Mouse (Mus musculus) forebrain, embryonic 16.5 days (tissue): Measurements from ENCODE around the gene Ceacam20. TPM values are rescaled to one million over a fixed set of nuclear protein-coding genes. Genes with fewer than 3 reads are reported as not detected.
"Not testable (repeated sequence)": the region's sequence is repeated elsewhere in the genome, so short reads cannot be mapped to it uniquely, and the experiment has no call there.

Source experiments
- ATAC-seq: fragments of 200-750 bp; cut with Nextera tagmentation; 2 replicates; pipeline ENCODE4 v1.8.0; 2017; ENCODE audit warnings: mild to moderate bottlenecking, moderate library complexity
- H3K27ac ChIP-seq: fragments of 300-500 bp; sonication (generic); 2 replicates; pipeline ENCODE4 v1.5.1; 2014; ENCODE audit warnings: low read length, control low read depth
- H3K27me3 ChIP-seq: fragments of 300-500 bp; sonication (generic); replicated peaks from 2 replicates; pipeline ENCODE4 v1.6.1; 2014; ENCODE audit warnings: low read length; ENCODE audit not compliant: control insufficient read depth, insufficient read depth
- H3K36me3 ChIP-seq: fragments of 300-500 bp; sonication (generic); 2 replicates; pipeline ENCODE4 v1.6.1; 2014; ENCODE audit not compliant: control insufficient read depth, insufficient read depth
- H3K4me1 ChIP-seq: fragments of 300-500 bp; sonication (generic); replicated peaks from 2 replicates; pipeline ENCODE4 v1.6.1; 2014; ENCODE audit warnings: low read length; ENCODE audit not compliant: control insufficient read depth, insufficient read depth
- H3K4me2 ChIP-seq: fragments of 300-500 bp; sonication (generic); 2 replicates; pipeline ENCODE4 v1.6.1; 2014; ENCODE audit warnings: mild to moderate bottlenecking, low read length, control low read depth
- H3K4me3 ChIP-seq: fragments of 300-500 bp; sonication (generic); replicated peaks from 2 replicates; pipeline ENCODE4 v1.5.1; 2014; ENCODE audit warnings: mild to moderate bottlenecking, low read length, control low read depth
- H3K9ac ChIP-seq: fragments of 300-500 bp; sonication (generic); replicated peaks from 2 replicates; pipeline ENCODE4 v1.6.1; 2014; ENCODE audit warnings: low read depth, low read length, control low read depth
- H3K9me3 ChIP-seq: fragments of 300-500 bp; sonication (generic); 2 replicates; pipeline ENCODE4 v1.6.1; 2016; ENCODE audit warnings: low read length; ENCODE audit not compliant: control insufficient read depth
- WGBS: fragments of 180-500 bp; shearing (Covaris S2); extraction: QIAGEN DNeasy Blood & Tissue Kit; methylation state at CpG from one replicate; pipeline ENCODE4 v1.1.7; 2014; 5-methylcytosine and 5-hydroxymethylcytosine counted together
- polyA plus RNA-seq: library from polyadenylated mRNA; unstranded; fragments of >200 nt; fragmentation: Nextera tagmentation; extraction: Ambion mirVana; gene quantifications from 2 replicates; pipeline ENCODE4 v1.2.1, GENCODE M21; 2015

The Ceacam20 gene
- polyA plus RNA-seq, 1 experiment from 2014 or later: not detected

DNA sequence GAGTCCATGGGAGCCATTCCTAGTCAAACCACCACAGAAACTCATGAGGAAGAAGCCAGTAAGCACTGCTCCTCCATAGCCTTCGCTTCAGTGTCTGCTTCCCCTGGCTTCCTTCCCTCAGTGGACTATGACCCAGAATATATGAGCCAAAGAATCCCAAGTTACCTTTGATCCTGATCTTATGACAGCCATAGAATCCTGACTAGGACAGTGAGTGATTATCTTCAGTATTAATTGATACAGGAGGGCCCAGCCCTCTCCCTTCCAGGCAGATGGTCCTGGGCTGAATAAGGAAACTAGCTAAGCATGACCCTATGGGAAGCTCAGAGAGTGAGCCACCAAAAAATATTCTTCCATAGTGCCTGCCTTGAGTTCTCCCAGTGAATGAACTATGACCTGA lies 2.8 kb upstream of the Ceacam20 start:
- 60% methylated on average over 1 of the region's 1 CpGs for WGBS

DNA sequence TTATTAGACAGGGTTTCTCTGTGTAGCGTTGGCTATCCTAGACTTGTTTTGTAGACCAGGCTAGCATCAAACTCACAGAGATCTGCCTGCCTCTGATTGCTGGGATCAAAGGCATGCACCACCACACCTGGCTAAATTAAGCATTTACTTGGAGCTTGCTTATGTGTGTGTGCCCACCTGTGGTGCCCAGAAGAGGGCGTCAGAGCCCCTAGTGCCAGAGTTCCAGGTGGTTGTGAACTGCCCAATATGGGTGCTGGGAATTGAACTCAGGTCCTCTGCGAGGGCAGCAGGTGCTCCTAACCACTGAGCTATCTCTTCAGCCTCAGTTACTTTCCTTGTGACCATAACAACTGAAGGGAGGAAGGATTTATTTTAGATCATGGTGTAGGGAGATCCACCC lies 3.9 kb downstream of the Ceacam20 start:
- Histone ChIP-seq H3K27me3 (no peaks in the 10 kb centered on the region), H3K4me3 (no peak overlapping the region), H3K9me3 (no peaks in the 10 kb centered on the region; the same call in 1 of the 2 replicates), H3K36me3 (no peaks in the 10 kb centered on the region), H3K27ac (no peak overlapping the region), H3K4me2 (no peak overlapping the region), H3K4me1 (no peaks in the 10 kb centered on the region), H3K9ac (no peak overlapping the region)
- 76% methylated on average over 3 of the region's 3 CpGs for WGBS
- no peak for ATAC-seq

More for the DNA sequence above, 2.8 kb upstream of the Ceacam20 start:
- no peak for ATAC-seq
- Histone ChIP-seq H3K9me3 (no peaks in the 10 kb centered on the region), H3K4me1 (no peaks in the 10 kb centered on the region), H3K27me3 (no peaks in the 10 kb centered on the region), H3K36me3 (no peaks in the 10 kb centered on the region), H3K4me3 (no peak overlapping the region), H3K27ac (no peak overlapping the region), H3K9ac (no peak overlapping the region), H3K4me2 (no peak overlapping the region)

DNA sequence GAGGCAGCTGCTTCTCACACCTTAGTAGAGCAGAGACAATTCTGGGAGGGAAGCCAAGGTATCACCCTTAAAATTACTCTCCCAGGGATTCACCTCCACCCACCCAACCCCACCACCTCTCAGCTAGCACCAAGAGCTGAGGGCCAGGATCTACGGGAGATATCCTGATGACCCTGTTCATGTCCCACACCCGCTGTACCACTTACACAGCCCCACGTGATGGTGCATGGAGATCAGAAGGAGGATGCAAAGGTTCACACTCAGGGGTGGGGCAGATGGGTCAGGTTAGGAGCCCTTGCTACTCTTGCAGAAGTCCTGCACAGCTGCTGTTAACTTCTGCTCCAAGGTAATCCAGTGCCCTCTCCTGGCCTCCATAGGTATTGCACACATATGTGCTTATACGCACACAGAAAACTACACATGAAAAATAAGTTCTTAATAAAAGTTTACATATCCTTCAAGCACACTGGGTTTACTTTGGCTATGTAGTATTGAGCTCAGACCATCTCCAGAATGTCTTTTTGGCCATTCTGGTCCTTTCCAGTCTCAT lies 4.4 kb downstream of the Ceacam20 start:
- no peaks in the 10 kb centered on the region for H3K36me3 ChIP-seq
- WGBS: 91% methylated on average over 4 of the region's 4 CpGs
- no peaks in the 10 kb centered on the region for H3K4me1 ChIP-seq
- H3K4me2 ChIP-seq: no peak overlapping the region
- no peaks in the 10 kb centered on the region for H3K27me3 ChIP-seq
- H3K9me3 ChIP-seq: no peaks in the 10 kb centered on the region; the same call in 1 of the 2 replicates
- no peak overlapping the region for H3K9ac ChIP-seq
- no peak for ATAC-seq
- H3K4me3 ChIP-seq: no peak overlapping the region
- H3K27ac ChIP-seq: no peak overlapping the region

DNA sequence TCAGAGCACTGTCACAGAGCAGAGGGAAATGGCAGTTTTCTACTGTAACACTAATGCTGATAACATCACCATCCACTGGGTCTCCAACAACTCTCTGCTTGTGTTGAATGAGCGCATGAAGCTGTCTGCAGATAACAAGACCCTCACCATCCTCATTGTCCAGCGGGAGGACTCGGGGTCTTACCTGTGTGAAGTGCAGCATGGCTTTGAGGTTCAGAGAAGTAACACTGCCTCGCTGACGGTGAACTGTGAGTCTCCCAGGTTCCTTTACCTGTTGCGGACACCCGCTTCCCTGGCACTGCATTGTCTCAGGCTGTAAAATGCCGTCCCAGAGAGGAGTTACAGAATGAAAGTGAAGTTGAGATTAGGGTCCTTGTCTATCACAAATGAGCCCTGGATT lies 5.0 kb downstream of the Ceacam20 start:
- Histone ChIP-seq H3K9me3 (no peaks in the 10 kb centered on the region; the same call in 1 of the 2 replicates), H3K4me1 (no peaks in the 10 kb centered on the region), H3K9ac (no peak overlapping the region), H3K27me3 (no peaks in the 10 kb centered on the region), H3K4me2 (no peak overlapping the region), H3K27ac (no peak overlapping the region), H3K4me3 (no peak overlapping the region), H3K36me3 (no peaks in the 10 kb centered on the region)
- ATAC-seq: no peak
- WGBS: 95% methylated on average over 8 of the region's 8 CpGs

DNA sequence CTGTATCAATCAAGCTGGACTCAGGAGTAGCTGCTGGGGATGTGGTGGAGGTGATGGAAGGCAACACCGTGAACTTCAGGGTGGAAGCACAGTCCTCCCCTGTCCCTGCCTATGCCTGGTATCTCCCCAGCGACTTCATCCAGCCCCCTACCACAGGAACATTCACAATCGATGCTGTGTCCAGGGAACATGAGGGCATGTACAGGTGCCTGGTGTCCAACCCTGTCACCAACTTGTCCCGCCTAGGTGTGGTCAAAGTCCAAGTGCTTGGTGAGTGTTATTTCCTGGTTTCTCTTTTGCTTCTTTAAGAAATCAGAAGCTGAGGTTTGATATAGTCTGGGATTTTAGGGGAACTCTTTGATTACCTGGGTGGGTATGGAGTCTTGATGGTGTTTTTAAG lies 6.3 kb downstream of the Ceacam20 start:
- no peak overlapping the region for H3K27ac ChIP-seq
- no peak overlapping the region for H3K4me2 ChIP-seq
- no peaks in the 10 kb centered on the region; the same call in 1 of the 2 replicates for H3K9me3 ChIP-seq
- no peaks in the 10 kb centered on the region for H3K4me1 ChIP-seq
- 95% methylated on average over 4 of the region's 4 CpGs for WGBS
- H3K9ac ChIP-seq: no peak overlapping the region
- no peaks in the 10 kb centered on the region for H3K36me3 ChIP-seq
- no peak for ATAC-seq
- H3K4me3 ChIP-seq: no peak overlapping the region
- H3K27me3 ChIP-seq: no peaks in the 10 kb centered on the region

DNA sequence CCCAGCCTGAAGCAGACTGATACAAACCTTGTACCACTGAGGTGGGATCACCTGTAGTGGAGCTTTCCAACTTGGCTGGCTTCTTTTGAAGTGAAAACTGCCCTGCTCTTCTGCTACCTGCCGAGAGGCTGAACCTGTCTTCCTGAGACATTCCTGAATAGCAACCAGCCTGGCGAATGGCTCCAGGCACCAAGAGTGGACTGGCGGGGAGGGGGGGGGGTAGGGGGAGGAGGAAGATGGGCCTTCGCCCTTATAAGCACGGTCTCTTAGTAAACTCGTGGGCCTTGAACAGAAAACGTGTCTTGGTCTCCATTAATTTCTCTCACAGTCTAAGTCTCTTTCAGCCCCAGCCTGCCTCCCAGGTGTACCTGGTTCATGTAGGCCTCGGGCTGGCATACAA lies 26.0 kb downstream of the Ceacam20 start, which contains the start of gene Nlrp9b:
Nlrp9b (plus strand) TSS at position 301 of the 400 bp plus-strand sequence.
- H3K4me1 ChIP-seq, H3K9me3 ChIP-seq, H3K4me2 ChIP-seq, ATAC-seq, H3K4me3 ChIP-seq, H3K9ac ChIP-seq, H3K27me3 ChIP-seq, H3K27ac ChIP-seq, H3K36me3 ChIP-seq: not testable (repeated sequence)
- WGBS: 69% methylated on average over 7 of the region's 8 CpGs

DNA sequence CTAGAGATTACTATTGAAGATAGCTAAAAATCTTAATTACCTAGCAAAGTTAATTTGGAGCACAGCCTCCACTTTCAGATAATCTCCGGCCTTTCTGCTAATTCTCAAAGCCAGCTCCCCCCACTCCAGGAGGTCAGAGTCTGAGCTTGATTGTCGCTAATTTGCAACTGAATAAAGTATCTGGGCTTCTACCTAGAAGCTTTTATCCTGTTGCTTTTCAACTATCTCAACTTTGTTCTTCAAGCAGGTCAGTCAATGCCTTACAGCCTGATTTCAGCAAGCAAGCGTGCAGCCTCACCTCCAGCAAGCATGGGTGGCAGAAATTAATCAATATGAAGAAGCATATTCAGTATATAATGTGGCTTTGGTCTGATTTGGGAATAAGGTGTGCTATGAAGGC lies 31.5 kb downstream of the Ceacam20 start:
- peaks cover 11% of the 10 kb centered on the region; the same call in 1 of the 2 replicates for H3K9me3 ChIP-seq
- WGBS: 63% methylated on average over 3 of the region's 3 CpGs

DNA sequence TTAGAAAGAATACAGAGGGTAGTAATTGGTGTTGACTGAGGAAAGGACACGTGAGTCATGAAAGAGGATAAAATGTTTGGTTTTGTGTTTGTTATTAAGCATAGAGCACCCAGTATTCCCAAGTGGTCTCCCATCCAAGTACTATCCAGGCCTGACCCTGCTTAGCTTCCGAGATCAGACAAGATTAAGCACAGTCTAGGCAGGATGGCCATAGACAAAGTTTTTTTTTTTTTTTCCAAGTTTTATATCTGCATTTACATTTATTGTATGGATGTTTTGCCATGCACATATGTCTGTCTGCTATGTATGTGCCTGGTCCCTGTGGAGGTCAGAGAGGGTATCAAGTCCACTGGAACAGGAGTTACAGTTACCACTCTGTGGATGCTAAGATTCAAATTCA lies 44.8 kb downstream of the Ceacam20 start:
- no peak overlapping the region for H3K4me3 ChIP-seq
- H3K36me3 ChIP-seq: no peaks in the 10 kb centered on the region
- WGBS: 80% methylated on average over 2 of the region's 2 CpGs
- ATAC-seq: no peak
- no peaks in the 10 kb centered on the region for H3K4me1 ChIP-seq
- H3K27ac ChIP-seq: no peak overlapping the region
- H3K27me3 ChIP-seq: no peaks in the 10 kb centered on the region
- no peak overlapping the region for H3K4me2 ChIP-seq
- no peaks in the 10 kb centered on the region for H3K9me3 ChIP-seq
- no peak overlapping the region for H3K9ac ChIP-seq

More for the DNA sequence above, 31.5 kb downstream of the Ceacam20 start:
- H3K9ac ChIP-seq, H3K27me3 ChIP-seq, ATAC-seq, H3K36me3 ChIP-seq, H3K4me2 ChIP-seq, H3K4me1 ChIP-seq, H3K27ac ChIP-seq, H3K4me3 ChIP-seq: not testable (repeated sequence)
